In the genomic region with DNA sequence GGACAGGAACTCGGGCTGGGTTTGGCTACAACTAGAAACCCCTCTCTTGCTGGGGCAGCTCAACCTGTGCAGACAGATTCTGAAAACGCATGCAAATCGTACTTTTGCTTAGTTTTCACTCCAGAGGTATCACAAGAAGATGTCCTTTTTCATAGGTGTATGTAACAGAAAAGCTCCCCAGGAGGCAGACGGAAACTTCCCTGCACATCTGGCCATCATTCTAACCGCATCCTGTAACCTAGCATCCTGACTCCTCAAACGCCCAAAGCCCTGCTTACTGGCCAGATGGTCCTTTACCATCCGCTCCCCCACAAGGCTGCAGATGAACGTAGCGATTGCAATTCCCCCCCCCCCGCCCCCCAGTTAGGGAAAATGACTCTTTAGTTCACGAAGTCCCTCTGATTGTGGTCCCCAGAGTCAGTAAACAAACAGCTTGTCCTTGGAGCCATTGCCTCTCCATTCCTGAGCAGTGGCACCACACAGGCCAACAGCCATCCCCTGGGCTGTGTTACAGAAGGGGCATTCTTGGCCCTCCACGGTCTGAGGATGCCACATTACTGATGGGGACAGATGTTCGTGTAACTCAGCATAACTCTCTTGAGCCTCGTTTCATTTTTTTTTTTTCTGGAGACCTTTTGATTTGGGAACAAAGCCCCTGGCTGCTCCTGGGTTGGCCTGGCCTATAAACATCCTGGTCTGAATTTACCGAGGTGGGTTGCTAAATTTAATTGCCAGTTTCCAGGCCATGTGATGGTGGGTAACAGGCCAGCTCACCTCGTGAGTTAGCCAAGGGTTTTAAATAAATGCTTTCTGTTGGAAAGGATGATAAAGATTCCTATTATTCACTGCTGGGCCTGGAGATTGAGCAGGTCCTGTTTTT, we compare ENCODE assay signal across 10 mouse cellular contexts.
DNase-seq lines count a peak whose midpoint lies in the region; ATAC-seq and TF ChIP-seq lines count a peak whose summit lies in the region.
"Had no signal": no experiment of that assay in that cellular context is flagged by ENCODE, and none has a peak within 500 bp of the region (broad histone marks: within the 10 kb centered on the region; RNA-seq: fewer than 3 reads in every experiment).

No protein-coding gene starts in this region.

- no peak overlapping the region for H3K4me3 ChIP-seq in lung, embryonic 16.5 days (ENCODE audit: low read length)
- no peak overlapping the region for H3K4me3 ChIP-seq in lung, postnatal 0 days (ENCODE audit: low read depth, low read length)
- no peak overlapping the region for H3K4me3 ChIP-seq in heart, embryonic 14.5 days (ENCODE audit: control insufficient read depth in 1 of 2, insufficient read depth in 1 of 2, low read depth in 1 of 2, low read length in 2 of 2)
- no peak overlapping the region for H3K4me3 ChIP-seq in limb, embryonic 15.5 days

- no peak overlapping the region for H3K4me2 ChIP-seq in lung, embryonic 16.5 days (ENCODE audit: low read depth, low read length)
- H3K4me2 ChIP-seq in lung, postnatal 0 days (replicated peaks; ENCODE audit: low read depth, low read length) = no peak overlapping the region
- H3K4me2 ChIP-seq in heart, embryonic 14.5 days (ENCODE audit: low read length) = no peak overlapping the region
- H3K4me2 ChIP-seq in limb, embryonic 15.5 days = no peak overlapping the region

- no peak for DNase-seq in lung, postnatal 0 days (ENCODE audit: low spot score)
- no peak for DNase-seq in kidney, postnatal 10 days
- no peak for DNase-seq in frontal cortex, postnatal 10 days (ENCODE audit: low spot score in 2 of 2)
- DNase-seq: cerebellum, postnatal 36 days; lung, postnatal 36 days; spleen, adult 18-20 months had no signal

- TF ChIP-seq EP300 in lung, postnatal 0 days (IDR thresholded peaks at IDR 0.05) = no peak

- H3K36me3 ChIP-seq in lung, embryonic 16.5 days (ENCODE audit: control insufficient read depth, insufficient read depth, low read length) = no peaks in the 10 kb centered on the region
- no peaks in the 10 kb centered on the region for H3K36me3 ChIP-seq in lung, postnatal 0 days (ENCODE audit: insufficient read depth, low read length)
- no peaks in the 10 kb centered on the region for H3K36me3 ChIP-seq in heart, embryonic 14.5 days (ENCODE audit: control insufficient read depth, insufficient read depth, low read length)
- H3K36me3 ChIP-seq in limb, embryonic 15.5 days = no peaks in the 10 kb centered on the region

- no peak for TF ChIP-seq CTCF in lung, postnatal 0 days (IDR thresholded peaks at IDR 0.05)

- 63% methylated on average over 16 of the region's 16 CpGs for WGBS in lung, embryonic 16.5 days
- WGBS in lung, postnatal 0 days = 68% methylated on average over 16 of the region's 16 CpGs
- WGBS in heart, embryonic 14.5 days = 60% methylated on average over 16 of the region's 16 CpGs
- WGBS in limb, embryonic 15.5 days = 30% methylated on average over 16 of the region's 16 CpGs

- no peak for ATAC-seq in lung, embryonic 16.5 days (ENCODE audit: low read depth)
- no peak for ATAC-seq in lung, postnatal 0 days
- ATAC-seq in heart, embryonic 14.5 days (ENCODE audit: insufficient number of reproducible peaks, insufficient read depth, low FRiP score, low read depth) = no peak
- ATAC-seq in limb, embryonic 15.5 days (ENCODE audit: insufficient number of reproducible peaks, low FRiP score, low TSS enrichment, low read depth) = no peak
- ATAC-seq in cerebellum, adult (ENCODE audit: insufficient number of reproducible peaks, low FRiP score, low TSS enrichment) = no peak

- H3K27me3 ChIP-seq in lung, embryonic 16.5 days (ENCODE audit: control insufficient read depth, insufficient read depth, low read depth, low read length) = no peaks in the 10 kb centered on the region
- H3K27me3 ChIP-seq in lung, postnatal 0 days (replicated peaks; ENCODE audit: insufficient read depth, low read length) = no peaks in the 10 kb centered on the region
- H3K27me3 ChIP-seq in heart, embryonic 14.5 days (ENCODE audit: control insufficient read depth, insufficient read depth, low read length) = no peaks in the 10 kb centered on the region
- H3K27me3 ChIP-seq in limb, embryonic 15.5 days = no peaks in the 10 kb centered on the region

- no peak overlapping the region for H3K9ac ChIP-seq in lung, embryonic 16.5 days (ENCODE audit: low read length)
- no peak overlapping the region for H3K9ac ChIP-seq in lung, postnatal 0 days (replicated peaks; ENCODE audit: low read depth)
- H3K9ac ChIP-seq in heart, embryonic 14.5 days (ENCODE audit: low read length) = no peak overlapping the region
- H3K9ac ChIP-seq in limb, embryonic 15.5 days = no peak overlapping the region

- H3K27ac ChIP-seq in lung, embryonic 16.5 days (ENCODE audit: low read length) = 0 out of 2 replicates have a peak overlapping the region, but pooled peaks have one; percentile 18
- no peak overlapping the region for H3K27ac ChIP-seq in lung, postnatal 0 days (ENCODE audit: low read length)
- H3K27ac ChIP-seq in heart, embryonic 14.5 days (replicated peaks in 1 of 2; ENCODE audit: control insufficient read depth in 1 of 2, insufficient read depth in 1 of 2, low read depth in 2 of 2, low read length in 2 of 2) = peak overlapping the region; percentile 74 to 86
- peak overlapping the region; percentile 40; the same call in 1 of the 2 replicates for H3K27ac ChIP-seq in limb, embryonic 15.5 days

- no peaks in the 10 kb centered on the region for H3K9me3 ChIP-seq in lung, embryonic 16.5 days (ENCODE audit: control insufficient read depth, low read length)
- H3K9me3 ChIP-seq in lung, postnatal 0 days (ENCODE audit: low read length) = no peaks in the 10 kb centered on the region
- H3K9me3 ChIP-seq in heart, embryonic 14.5 days (ENCODE audit: control insufficient read depth, low read length) = peaks cover 6% of the 10 kb centered on the region; the same call in 1 of the 2 replicates
- no peaks in the 10 kb centered on the region for H3K9me3 ChIP-seq in limb, embryonic 15.5 days

- no peaks in the 10 kb centered on the region for H3K4me1 ChIP-seq in lung, embryonic 16.5 days (replicated peaks; ENCODE audit: control insufficient read depth, insufficient read depth, low read length)
- no peaks in the 10 kb centered on the region for H3K4me1 ChIP-seq in lung, postnatal 0 days (ENCODE audit: insufficient read depth, low read depth, low read length)
- H3K4me1 ChIP-seq in heart, embryonic 14.5 days (ENCODE audit: control insufficient read depth in 2 of 2, insufficient read depth in 2 of 2, low read length in 2 of 2) = peaks cover 18 to 25% of the 10 kb centered on the region in 2 experiments
- H3K4me1 ChIP-seq in limb, embryonic 15.5 days = peaks cover 19% of the 10 kb centered on the region; the same call in 1 of the 2 replicates
